Mouse (Mus musculus) left cerebral cortex, postnatal 25 days (tissue): ENCODE data around the gene Rai1. TPM values are rescaled to one million over a fixed set of nuclear protein-coding genes. Genes with fewer than 3 reads are reported as not detected.

Experiments used
- DNase-seq, 2 experiments: peaks; one replicate each; pipeline ENCODE4 v3.0.0; 2022; ENCODE audit warnings: low spot score in 2 of 2, mixed read lengths in 1 of 2
- intact Hi-C: fragments of 180-260 bp; cut with DNase I; formaldehyde crosslinking; loops from one replicate; pipeline ENCODE4 v1.15.1; 2025
- total RNA-seq, 2 experiments: library from RNA; stranded (reverse); gene quantifications; 2 replicates each; pipeline ENCODE4 v1.2.3; 2021

The Rai1 gene
- total RNA-seq, 2 experiments from 2014 or later, result 59.4 to 69.2 TPM

GRCm38 (mm10) chr11:60093227-60093626, 11.6 kb upstream of the Rai1 start:
- intact Hi-C loops, result no loop called here
- DNase-seq, result no peak

- intact Hi-C loops, result no loop called here
- no peak for DNase-seq
Observed at GRCm38 (mm10) chr11:60093984-60094587, 10.7 kb upstream of the Rai1 start.

- no peak for DNase-seq
- intact Hi-C loops, result no loop called here
Observed at GRCm38 (mm10) chr11:60094909-60095810, 9.7 kb upstream of the Rai1 start.

GRCm38 (mm10) chr11:60099555-60100186, 5.1 kb upstream of the Rai1 start:
- DNase-seq, result no peak

GRCm38 (mm10) chr11:60100827-60101555, 3.8 kb upstream of the Rai1 start:
- no peak for DNase-seq
- intact Hi-C loops, result no loop called here

More at GRCm38 (mm10) chr11:60099555-60100186, 5.1 kb upstream of the Rai1 start:
- intact Hi-C loops, result no loop called here

GRCm38 (mm10) chr11:60101986-60102385, 2.8 kb upstream of the Rai1 start:
- no peak for DNase-seq
- intact Hi-C loops, result no loop called here

- intact Hi-C loops, result no loop called here
- no peak for DNase-seq
Observed at GRCm38 (mm10) chr11:60102664-60103063, 2.1 kb upstream of the Rai1 start.

DNA sequence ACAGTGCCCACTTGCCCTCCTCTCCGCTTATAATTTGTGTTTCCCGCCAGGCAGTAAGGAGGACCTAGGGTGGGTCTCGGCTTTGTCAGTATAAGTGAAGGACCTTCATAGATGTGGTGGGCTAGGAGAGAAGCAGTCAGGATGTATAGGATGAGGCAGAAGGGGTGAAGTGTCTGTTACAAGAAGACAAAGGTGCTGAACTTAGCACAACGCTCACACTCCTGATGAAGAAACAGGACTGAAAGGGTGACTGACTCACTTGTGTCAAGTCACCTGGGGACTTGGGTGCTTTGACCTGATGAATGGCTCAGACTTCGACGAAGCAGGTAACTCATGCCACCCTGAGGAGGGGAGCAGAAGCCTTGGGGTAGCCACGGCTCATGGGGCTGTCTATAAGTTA, 1.2 kb upstream of the Rai1 start:
- DNase-seq, result no peak
- intact Hi-C loops, result no loop called here

DNA sequence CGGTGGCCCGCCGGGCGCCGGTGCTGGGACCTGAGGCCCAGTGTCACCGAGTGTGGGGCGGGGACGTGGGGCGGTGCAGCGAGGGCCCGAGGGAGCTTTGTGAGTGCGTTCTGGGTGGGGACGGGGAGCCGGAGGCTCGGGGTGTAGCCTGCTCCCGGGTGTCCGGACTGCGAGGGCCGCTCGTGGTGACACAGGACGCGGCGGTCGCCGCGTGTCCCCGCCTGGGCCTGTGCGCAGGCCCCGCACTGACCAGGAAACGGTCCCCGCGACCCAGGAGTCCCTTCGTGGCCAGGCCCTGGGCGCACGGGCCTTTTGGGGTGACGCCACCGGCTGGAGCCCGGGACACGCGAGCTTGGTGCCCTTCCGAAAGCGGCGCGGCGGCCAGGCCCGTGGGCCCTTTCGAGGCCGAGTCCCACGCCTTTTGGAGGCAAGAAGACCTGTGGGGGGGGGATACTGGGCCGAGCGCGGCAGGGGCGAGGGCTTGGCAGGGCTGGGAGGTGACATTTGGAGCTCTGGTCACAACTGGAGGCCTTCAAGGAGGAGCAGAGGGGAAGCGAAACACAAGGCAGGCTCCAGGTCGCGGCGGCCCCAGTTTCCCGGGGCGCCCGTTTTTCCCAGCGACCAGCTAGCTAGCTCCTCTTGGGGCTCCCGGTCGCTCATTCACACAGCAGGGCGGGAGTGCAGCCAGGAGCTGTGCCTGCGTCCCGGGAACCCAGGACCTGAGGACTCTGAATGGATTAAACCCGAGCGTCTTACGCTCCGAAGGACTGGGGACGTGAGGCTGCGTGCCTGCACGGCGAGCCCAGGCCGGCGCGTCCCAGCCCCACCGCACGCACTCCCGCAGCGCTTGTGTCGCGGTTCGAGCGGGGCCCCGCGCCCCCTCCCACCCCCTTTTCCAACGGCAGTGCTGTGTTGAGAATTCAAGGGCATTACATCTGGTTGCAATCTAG, 1.1 kb downstream of the Rai1 start:
- DNase-seq, result peak; percentile 38 to 68
- intact Hi-C loops, result loop anchor here (1.0 to 5.0 kb wide), 4 partner anchors 33 to 311 kb away; partner anchors contain the start of genes Atpaf2 and Gid4

GRCm38 (mm10) chr11:60106543-60107110, 1.8 kb downstream of the Rai1 start:
- DNase-seq, result peak; percentile 67 to 96

DNA sequence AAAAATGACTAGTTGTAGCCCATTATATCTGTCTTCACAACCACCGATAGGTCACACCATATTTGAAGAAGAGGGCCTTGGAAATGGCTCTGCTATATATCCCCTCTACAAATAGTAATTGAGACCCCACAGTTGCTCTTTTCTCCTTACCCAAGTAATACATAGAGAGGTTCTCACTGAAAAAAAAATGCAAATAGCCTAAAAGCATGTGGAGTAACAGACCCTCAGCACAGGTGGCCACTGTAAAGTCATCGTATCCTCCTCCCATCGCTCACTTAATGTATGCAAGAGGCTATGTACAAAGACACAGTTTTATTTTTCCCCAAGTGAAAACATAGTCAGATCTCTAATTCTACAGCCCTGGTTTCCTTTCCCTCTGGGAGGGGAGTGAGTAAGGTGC, 2.6 kb downstream of the Rai1 start:
- intact Hi-C loops, result loop anchor here (5.0 kb wide), 1 partner anchor 310 kb away; the partner anchor contains the start of genes Atpaf2 and Gid4
- no peak for DNase-seq

More at GRCm38 (mm10) chr11:60106543-60107110, 1.8 kb downstream of the Rai1 start:
- intact Hi-C loops, result loop anchor here (1.0 to 5.0 kb wide), 3 partner anchors 33 to 311 kb away; partner anchors contain the start of genes Atpaf2 and Gid4

DNA sequence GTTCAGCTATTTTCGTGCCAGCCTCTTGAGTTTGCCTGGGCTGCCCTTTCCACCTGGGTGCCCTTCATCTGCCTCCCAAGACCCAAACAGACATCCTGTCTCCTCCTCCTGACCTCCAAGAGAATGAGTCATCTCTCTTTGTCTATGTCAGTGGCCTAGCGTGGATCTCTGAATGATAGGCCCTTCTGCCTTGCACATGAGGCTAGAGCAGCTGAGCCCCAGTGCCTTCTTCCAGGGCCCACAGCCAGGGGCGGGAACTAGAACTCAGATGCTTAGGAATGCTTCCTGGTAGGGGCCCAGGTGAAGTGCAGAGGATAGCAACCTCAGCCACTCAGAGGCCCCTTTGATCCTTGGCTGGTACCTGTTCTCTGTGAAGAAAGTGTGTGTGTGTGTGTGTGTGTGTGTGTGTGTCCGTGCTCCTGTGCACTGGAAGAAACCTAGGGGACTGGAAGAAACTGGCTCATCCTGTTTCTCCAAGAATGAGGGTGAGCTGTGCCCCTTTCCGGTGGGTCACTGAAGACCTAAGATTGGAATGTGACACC, 3.9 kb downstream of the Rai1 start:
- no peak for DNase-seq
- intact Hi-C loops, result loop anchor here (5.0 kb wide), 1 partner anchor 309 kb away; the partner anchor contains the start of genes Atpaf2 and Gid4

GRCm38 (mm10) chr11:60110386-60110785, 5.6 kb downstream of the Rai1 start:
- intact Hi-C loops, result no loop called here
- DNase-seq, result no peak

DNA sequence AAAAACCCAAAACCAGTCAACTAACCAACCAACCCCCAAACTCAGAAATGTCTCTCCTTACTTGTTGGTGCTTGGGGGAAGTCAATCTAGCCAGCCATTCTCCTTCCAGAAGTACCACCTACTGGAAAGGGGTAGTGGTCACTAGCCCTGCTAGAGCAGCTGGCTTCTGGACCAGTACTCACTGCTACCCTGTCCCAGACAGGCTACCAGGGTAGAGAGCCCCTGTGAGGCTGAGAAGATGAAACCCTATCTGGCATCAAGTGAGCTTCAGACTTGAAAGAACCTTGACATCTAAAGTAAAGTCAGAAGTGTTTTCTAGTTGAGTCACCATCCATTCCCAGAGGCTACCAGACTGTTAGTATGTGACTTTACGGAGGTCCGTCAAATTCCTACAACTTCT, 6.8 kb downstream of the Rai1 start:
- DNase-seq, result no peak
- intact Hi-C loops, result no loop called here

- intact Hi-C loops, result no loop called here
- DNase-seq, result no peak
Observed at GRCm38 (mm10) chr11:60113624-60114023, 8.8 kb downstream of the Rai1 start.

- peak; percentile 27 to 30 for DNase-seq
- intact Hi-C loops, result no loop called here
Observed at GRCm38 (mm10) chr11:60114296-60115023, 9.6 kb downstream of the Rai1 start.

- intact Hi-C loops, result no loop called here
- peak; percentile 88 to 93 for DNase-seq
Observed at GRCm38 (mm10) chr11:60115024-60115538, 10.3 kb downstream of the Rai1 start.
